Mouse (Mus musculus) liver, embryonic 11.5 days (tissue): ENCODE data around the gene Tshz3. TPM values are rescaled to one million over a fixed set of nuclear protein-coding genes. Genes with fewer than 3 reads are reported as not detected.

ENCODE experiments used
- ATAC-seq: fragments of 200-750 bp; cut with Nextera tagmentation; replicated peaks from 2 replicates; pipeline ENCODE4 v1.8.0; 2017; ENCODE audit warnings: moderate number of reproducible peaks, mild to moderate bottlenecking, moderate TSS enrichment, moderate library complexity; ENCODE audit not compliant: low FRiP score
- DNase-seq: peaks from one replicate; pipeline ENCODE4 v3.0.0-alpha.2; 2017; ENCODE audit warnings: low spot score
- H3K27ac ChIP-seq: fragments of 300-500 bp; sonication (generic); 2 replicates; pipeline ENCODE4 v1.5.1; 2014; ENCODE audit warnings: mild to moderate bottlenecking, low read depth, low read length, control low read depth
- H3K27me3 ChIP-seq: fragments of 300-500 bp; sonication (generic); replicated peaks from 2 replicates; pipeline ENCODE4 v1.6.1; 2014; ENCODE audit warnings: low read length, mixed read lengths; ENCODE audit not compliant: control insufficient read depth, insufficient read depth
- H3K36me3 ChIP-seq: fragments of 300-500 bp; sonication (generic); 2 replicates; pipeline ENCODE4 v1.6.1; 2014; ENCODE audit warnings: mild to moderate bottlenecking, low read length, moderate library complexity, mixed read lengths; ENCODE audit not compliant: control insufficient read depth, insufficient read depth
- H3K4me1 ChIP-seq: fragments of 300-500 bp; sonication (generic); replicated peaks from 2 replicates; pipeline ENCODE4 v1.6.1; 2014; ENCODE audit warnings: low read length, mixed read lengths; ENCODE audit not compliant: control insufficient read depth, insufficient read depth
- H3K4me2 ChIP-seq: fragments of 300-500 bp; sonication (generic); 2 replicates; pipeline ENCODE4 v1.6.1; 2014; ENCODE audit warnings: mild to moderate bottlenecking, control low read depth, moderate library complexity
- H3K4me3 ChIP-seq: fragments of 300-500 bp; sonication (generic); 2 replicates; pipeline ENCODE4 v1.5.1; 2014; ENCODE audit warnings: low read depth, low read length, control low read depth
- H3K9ac ChIP-seq: fragments of 300-500 bp; sonication (generic); 2 replicates; pipeline ENCODE4 v1.6.1; 2014; ENCODE audit warnings: low read depth, low read length, control low read depth
- H3K9me3 ChIP-seq: fragments of 300-500 bp; sonication (generic); 2 replicates; pipeline ENCODE4 v1.6.1; 2016; ENCODE audit warnings: low read length, inconsistent platforms, mixed read lengths; ENCODE audit not compliant: control insufficient read depth
- WGBS: fragments of 180-500 bp; shearing (Covaris S2); extraction: QIAGEN DNeasy Blood & Tissue Kit; methylation state at CpG from one replicate; pipeline ENCODE4 v1.1.7; 2014; 5-methylcytosine and 5-hydroxymethylcytosine counted together
- polyA plus RNA-seq: library from polyadenylated mRNA; unstranded; fragments of >200 nt; fragmentation: Nextera tagmentation; extraction: Ambion mirVana; gene quantifications from 2 replicates; pipeline ENCODE4 v1.2.1, GENCODE M21; 2014

Tshz3 gene
- polyA plus RNA-seq, 1 experiment from 2014 or later = 3.7 TPM

GRCm38 (mm10) chr7:36699001-36699987, 1.4 kb downstream of the Tshz3 start:
- H3K4me3 ChIP-seq = peak overlapping the region; percentile 69
- no peaks in the 10 kb centered on the region for H3K36me3 ChIP-seq
- H3K9me3 ChIP-seq = no peaks in the 10 kb centered on the region
- 17% methylated on average over 18 of the region's 18 CpGs for WGBS
- H3K4me1 ChIP-seq = peaks cover 2% of the 10 kb centered on the region; the same call in 1 of the 2 replicates
- peak overlapping the region; percentile 90 for H3K4me2 ChIP-seq
- ATAC-seq (no peak), DNase-seq (no peak)
- no peak overlapping the region for H3K27ac ChIP-seq
- H3K9ac ChIP-seq = no peak overlapping the region
- H3K27me3 ChIP-seq = peaks cover 63% of the 10 kb centered on the region

GRCm38 (mm10) chr7:36706636-36707035, 8.7 kb downstream of the Tshz3 start:
- WGBS = 10% methylated on average over 9 of the region's 10 CpGs
- ATAC-seq (0 out of 2 replicates have a peak, but pooled peaks have one; percentile 12), DNase-seq (no peak)
- no peak overlapping the region for H3K4me3 ChIP-seq
- no peaks in the 10 kb centered on the region for H3K36me3 ChIP-seq
- H3K27me3 ChIP-seq = 0 out of 2 replicates have a peak, but pooled peaks cover 5% of the 10 kb centered on the region
- H3K9me3 ChIP-seq = no peaks in the 10 kb centered on the region
- H3K27ac ChIP-seq = no peak overlapping the region
- no peak overlapping the region for H3K9ac ChIP-seq
- no peak overlapping the region for H3K4me2 ChIP-seq
- H3K4me1 ChIP-seq = peaks cover 3% of the 10 kb centered on the region; the same call in 1 of the 2 replicates

GRCm38 (mm10) chr7:36707266-36707665, 9.3 kb downstream of the Tshz3 start:
- no peak for ATAC-seq
- WGBS = 37% methylated on average over 10 of the region's 10 CpGs
- no peaks in the 10 kb centered on the region for H3K36me3 ChIP-seq
- H3K4me1 ChIP-seq = peaks cover 3% of the 10 kb centered on the region; the same call in 1 of the 2 replicates
- 0 out of 2 replicates have a peak, but pooled peaks cover 4% of the 10 kb centered on the region for H3K27me3 ChIP-seq
- no peak overlapping the region for H3K27ac ChIP-seq
- peak overlapping the region; percentile 43 for H3K4me2 ChIP-seq
- no peak for DNase-seq
- no peak overlapping the region for H3K9ac ChIP-seq
- no peak overlapping the region for H3K4me3 ChIP-seq
- H3K9me3 ChIP-seq = no peaks in the 10 kb centered on the region

- Histone ChIP-seq H3K9me3 (no peaks in the 10 kb centered on the region), H3K36me3 (no peaks in the 10 kb centered on the region), H3K4me1 (peaks cover 3% of the 10 kb centered on the region; the same call in 1 of the 2 replicates), H3K9ac (no peak overlapping the region), H3K4me3 (0 out of 2 replicates have a peak overlapping the region, but pooled peaks have one; percentile 12), H3K27me3 (no peaks in the 10 kb centered on the region), H3K27ac (peak overlapping the region; percentile 13; the same call in 1 of the 2 replicates), H3K4me2 (peak overlapping the region; percentile 43)
- DNase-seq = no peak
- WGBS = 26% methylated on average over 17 of the region's 17 CpGs
- no peak; the same call in 1 of the 2 replicates for ATAC-seq
Observed at GRCm38 (mm10) chr7:36707681-36708350, 9.9 kb downstream of the Tshz3 start.

GRCm38 (mm10) chr7:36708823-36709222, 10.9 kb downstream of the Tshz3 start:
- peaks cover 3% of the 10 kb centered on the region; the same call in 1 of the 2 replicates for H3K4me1 ChIP-seq
- H3K36me3 ChIP-seq = no peaks in the 10 kb centered on the region
- no peaks in the 10 kb centered on the region for H3K27me3 ChIP-seq
- ATAC-seq = no peak
- no peak overlapping the region for H3K4me3 ChIP-seq
- H3K4me2 ChIP-seq = no peak overlapping the region; the same call in 1 of the 2 replicates
- WGBS = 61% methylated on average over 3 of the region's 3 CpGs
- DNase-seq = no peak
- no peaks in the 10 kb centered on the region for H3K9me3 ChIP-seq
- 0 out of 2 replicates have a peak overlapping the region, but pooled peaks have one; percentile 13 for H3K27ac ChIP-seq
- H3K9ac ChIP-seq = no peak overlapping the region

- DNase-seq (no peak), ATAC-seq (no peak)
- H3K4me3 ChIP-seq = no peak overlapping the region
- no peaks in the 10 kb centered on the region for H3K27me3 ChIP-seq
- no peaks in the 10 kb centered on the region for H3K9me3 ChIP-seq
- peaks cover 3% of the 10 kb centered on the region; the same call in 1 of the 2 replicates for H3K4me1 ChIP-seq
- WGBS = 21% methylated on average over 2 of the region's 2 CpGs
- H3K4me2 ChIP-seq = no peak overlapping the region
- H3K9ac ChIP-seq = no peak overlapping the region
- no peak overlapping the region for H3K27ac ChIP-seq
- H3K36me3 ChIP-seq = no peaks in the 10 kb centered on the region
Observed at GRCm38 (mm10) chr7:36709239-36709638, 11.3 kb downstream of the Tshz3 start.

GRCm38 (mm10) chr7:36709974-36710373, 12.1 kb downstream of the Tshz3 start:
- Histone ChIP-seq H3K27me3 (no peaks in the 10 kb centered on the region), H3K4me1 (peaks cover 3% of the 10 kb centered on the region; the same call in 1 of the 2 replicates), H3K9me3 (no peaks in the 10 kb centered on the region), H3K4me3 (no peak overlapping the region), H3K27ac (no peak overlapping the region), H3K4me2 (no peak overlapping the region), H3K9ac (no peak overlapping the region), H3K36me3 (no peaks in the 10 kb centered on the region)
- no peak for ATAC-seq
- DNase-seq = no peak
- WGBS = 59% methylated on average over 12 of the region's 12 CpGs

GRCm38 (mm10) chr7:36710387-36710786, 12.5 kb downstream of the Tshz3 start:
- Histone ChIP-seq H3K36me3 (no peaks in the 10 kb centered on the region), H3K27ac (no peak overlapping the region), H3K27me3 (no peaks in the 10 kb centered on the region), H3K4me2 (no peak overlapping the region), H3K4me1 (peaks cover 3% of the 10 kb centered on the region; the same call in 1 of the 2 replicates), H3K9me3 (no peaks in the 10 kb centered on the region), H3K4me3 (no peak overlapping the region), H3K9ac (no peak overlapping the region)
- DNase-seq = no peak
- no peak for ATAC-seq
- WGBS = 55% methylated on average over 6 of the region's 6 CpGs
